Mouse (Mus musculus) liver, embryonic 16.5 days (tissue): Measurements from ENCODE around the gene 1700092M07Rik. TPM values are rescaled to one million over a fixed set of nuclear protein-coding genes. Genes with fewer than 3 reads are reported as not detected.

Source experiments
- microRNA-seq: library from miRNA; unstranded; fragments of <30 nt; microRNA quantifications from one replicate; pipeline ENCODE4, GENCODE M21; 2016
- polyA plus RNA-seq: library from polyadenylated mRNA; unstranded; fragments of >200 nt; fragmentation: Nextera tagmentation; extraction: Ambion mirVana; gene quantifications from 2 replicates; pipeline ENCODE4 v1.2.1, GENCODE M21; 2015

1700092M07Rik gene
- polyA plus RNA-seq, 1 experiment from 2014 or later, result 0.45 TPM

Small RNA genes lying within 50 kb of the gene (microRNA-seq; reads per million reads assigned to microRNA genes)
- gene Mir6992, result 0.98 reads per million

Other genes with a start within 250 kb of the 1700092M07Rik start
- gene Slc22a8, start 149.5 kb upstream of the 1700092M07Rik start, polyA plus RNA-seq, result 2.4 and 2.6 TPM in 2 replicates
- 0.02 TPM in 1 of 2 replicates, not detected in the other for gene Slc22a6, start 122.7 kb upstream of the 1700092M07Rik start, polyA plus RNA-seq
- 0.02 TPM in 1 of 2 replicates, not detected in the other for gene Chrm1, start 76.9 kb upstream of the 1700092M07Rik start, polyA plus RNA-seq
- gene Slc3a2, start 17.3 kb upstream of the 1700092M07Rik start, polyA plus RNA-seq, result 133 and 137 TPM in 2 replicates
- 40.0 and 48.3 TPM in 2 replicates for gene Wdr74, start 4.9 kb upstream of the 1700092M07Rik start, polyA plus RNA-seq
- gene Stx5a, start 695 bp downstream of the 1700092M07Rik start, polyA plus RNA-seq, result 57.8 and 59.8 TPM in 2 replicates
- gene Nxf1, start 16.4 kb downstream of the 1700092M07Rik start, polyA plus RNA-seq, result 77.8 and 87.7 TPM in 2 replicates
- gene Tmem223, start 30.3 kb downstream of the 1700092M07Rik start, polyA plus RNA-seq, result 48.1 and 50.9 TPM in 2 replicates
- 90.9 and 93.7 TPM in 2 replicates for gene Tmem179b, start 33.7 kb downstream of the 1700092M07Rik start, polyA plus RNA-seq
- gene Taf6l, start 45.7 kb downstream of the 1700092M07Rik start, polyA plus RNA-seq, result 10.0 and 11.0 TPM in 2 replicates
- gene Polr2g, start 57.9 kb downstream of the 1700092M07Rik start, polyA plus RNA-seq, result 56.4 and 64.8 TPM in 2 replicates
- 1.0 and 1.5 TPM in 2 replicates for gene Zbtb3, start 61.8 kb downstream of the 1700092M07Rik start, polyA plus RNA-seq
- gene Ttc9c, start 78.6 kb downstream of the 1700092M07Rik start, polyA plus RNA-seq, result 21.6 and 22.9 TPM in 2 replicates
- 1.8 and 2.1 TPM in 2 replicates for gene Hnrnpul2, start 79.3 kb downstream of the 1700092M07Rik start, polyA plus RNA-seq
- not detected in 2 replicates for gene AC129217.1, start 89.1 kb downstream of the 1700092M07Rik start, polyA plus RNA-seq
- gene Bscl2, start 96.7 kb downstream of the 1700092M07Rik start, polyA plus RNA-seq, result 27.1 and 29.3 TPM in 2 replicates
- 0.22 and 0.51 TPM in 2 replicates for gene Gng3, start 98.5 kb downstream of the 1700092M07Rik start, polyA plus RNA-seq
- gene Lrrn4cl, start 110.0 kb downstream of the 1700092M07Rik start, polyA plus RNA-seq, result 0.06 and 0.35 TPM in 2 replicates
- gene Ubxn1, start 130.8 kb downstream of the 1700092M07Rik start, polyA plus RNA-seq, result 90.5 and 92.7 TPM in 2 replicates
- gene Uqcc3, start 140.2 kb downstream of the 1700092M07Rik start, polyA plus RNA-seq, result 27.9 and 29.6 TPM in 2 replicates
- gene Lbhd1, start 143.0 kb downstream of the 1700092M07Rik start, polyA plus RNA-seq, result 29.6 and 41.8 TPM in 2 replicates
- not detected in 2 replicates for gene Gm49403, start 143.2 kb downstream of the 1700092M07Rik start, polyA plus RNA-seq
- 38.6 and 43.2 TPM in 2 replicates for gene 1810009A15Rik, start 148.1 kb downstream of the 1700092M07Rik start, polyA plus RNA-seq
- not detected in 2 replicates for gene Gm49416, start 148.2 kb downstream of the 1700092M07Rik start, polyA plus RNA-seq
- gene Ints5, start 152.3 kb downstream of the 1700092M07Rik start, polyA plus RNA-seq, result 18.3 and 21.1 TPM in 2 replicates
- 50.3 and 50.8 TPM in 2 replicates for gene Ganab, start 157.4 kb downstream of the 1700092M07Rik start, polyA plus RNA-seq
- gene B3gat3, start 179.7 kb downstream of the 1700092M07Rik start, polyA plus RNA-seq, result 19.8 and 20.5 TPM in 2 replicates
- gene Rom1, start 188.6 kb downstream of the 1700092M07Rik start, polyA plus RNA-seq, result 2.4 and 2.6 TPM in 2 replicates
- gene Eml3, start 188.8 kb downstream of the 1700092M07Rik start, polyA plus RNA-seq, result 11.4 and 12.8 TPM in 2 replicates
- 73.9 and 82.3 TPM in 2 replicates for gene Mta2, start 201.2 kb downstream of the 1700092M07Rik start, polyA plus RNA-seq
- gene Tut1, start 213.1 kb downstream of the 1700092M07Rik start, polyA plus RNA-seq, result 12.6 and 12.9 TPM in 2 replicates
- gene Eef1g, start 226.3 kb downstream of the 1700092M07Rik start, polyA plus RNA-seq, result 153 and 172 TPM in 2 replicates
- gene Ahnak, start 248.6 kb downstream of the 1700092M07Rik start, polyA plus RNA-seq, result 3.1 TPM in 2 replicates